Mouse (Mus musculus): ENCODE data around the gene Slc41a2. TPM values are rescaled to one million over a fixed set of nuclear protein-coding genes. Genes with fewer than 3 reads are reported as not detected.
A peak's percentile ranks its signal among the peaks of the same experiment; 100 is the strongest.

Slc41a2 gene
- total and polyA plus RNA-seq, 3 experiments: 0.92 to 2.4 (median 1.5) TPM

GRCm38 (mm10) chr10:83368918-83369317 lies 31.2 kb upstream of the Slc41a2 start:
- Histone ChIP-seq H3K79me2 (replicated peaks; ENCODE audit: control insufficient read depth, insufficient read depth, low read length) (no peaks in the 10 kb centered on the region), H3K27ac (no peak overlapping the region), H3K27me3 (ENCODE audit: control insufficient read depth, insufficient read depth, low read length) (no peaks in the 10 kb centered on the region), H3K4me3 (no peak overlapping the region), H3K36me3 (ENCODE audit: control insufficient read depth, insufficient read depth, low read length) (no peaks in the 10 kb centered on the region), H3K9ac (ENCODE audit: low read depth, low read length) (no peak overlapping the region), H3K4me1 (ENCODE audit: control insufficient read depth, insufficient read depth, low read length) (no peaks in the 10 kb centered on the region)
- DNase-seq: no peak
- 83% methylated on average over 5 of the region's 5 CpGs for WGBS
- intact Hi-C loops (cut with DNase I): no loop called here
- TF ChIP-seq POLR2A (IDR thresholded peaks at IDR 0.05; ENCODE audit: insufficient read depth, low read depth, low read length) (no peak), EP300 (IDR thresholded peaks at IDR 0.05; ENCODE audit: insufficient read depth, low read depth, low read length) (no peak), CTCF (IDR thresholded peaks at IDR 0.05) (no peak)

DNA sequence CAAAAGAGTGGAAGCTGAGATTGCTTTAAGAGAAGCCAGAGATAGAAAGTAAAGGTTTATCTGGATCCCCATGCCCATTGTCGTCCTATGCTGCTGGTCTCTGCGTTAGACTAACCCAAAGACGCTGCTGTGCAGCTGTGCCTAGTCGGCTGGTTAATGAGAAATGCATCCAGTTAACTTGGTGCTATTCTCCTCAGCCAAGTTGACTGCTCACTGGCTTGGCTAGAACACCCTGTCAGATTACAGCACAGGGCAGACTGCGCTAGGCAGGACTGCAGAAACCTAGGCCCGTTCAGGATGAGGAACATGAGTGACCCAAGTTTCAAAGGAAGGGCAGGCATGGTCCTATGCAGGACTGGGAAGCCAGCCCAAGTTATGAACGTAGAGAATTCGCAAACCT lies 25.8 kb upstream of the Slc41a2 start:
- WGBS: 93% methylated on average over 8 of the region's 8 CpGs
- H3K36me3 ChIP-seq (ENCODE audit: control insufficient read depth, insufficient read depth, low read length): peaks cover 3% of the 10 kb centered on the region; the same call in 1 of the 2 replicates
- no peaks in the 10 kb centered on the region; the same call in 1 of the 2 replicates for H3K4me1 ChIP-seq (ENCODE audit: control insufficient read depth, insufficient read depth, low read length)
- no peak for DNase-seq
- intact Hi-C loops (cut with DNase I): loop anchor here (5.0 kb wide), 2 partner anchors 179 to 414 kb away; partner anchors contain the start of gene Washc4
- TF ChIP-seq POLR2A (IDR thresholded peaks at IDR 0.05; ENCODE audit: insufficient read depth, low read depth, low read length): no peak
- TF ChIP-seq EP300 (IDR thresholded peaks at IDR 0.05; ENCODE audit: insufficient read depth, low read depth, low read length): no peak
- TF ChIP-seq CTCF (IDR thresholded peaks at IDR 0.05): no peak
- no peak overlapping the region for H3K27ac ChIP-seq
- no peaks in the 10 kb centered on the region for H3K27me3 ChIP-seq (ENCODE audit: control insufficient read depth, insufficient read depth, low read length)
- no peak overlapping the region for H3K9ac ChIP-seq (ENCODE audit: low read depth, low read length)
- no peaks in the 10 kb centered on the region for H3K79me2 ChIP-seq (replicated peaks; ENCODE audit: control insufficient read depth, insufficient read depth, low read length)
- no peak overlapping the region for H3K4me3 ChIP-seq

DNA sequence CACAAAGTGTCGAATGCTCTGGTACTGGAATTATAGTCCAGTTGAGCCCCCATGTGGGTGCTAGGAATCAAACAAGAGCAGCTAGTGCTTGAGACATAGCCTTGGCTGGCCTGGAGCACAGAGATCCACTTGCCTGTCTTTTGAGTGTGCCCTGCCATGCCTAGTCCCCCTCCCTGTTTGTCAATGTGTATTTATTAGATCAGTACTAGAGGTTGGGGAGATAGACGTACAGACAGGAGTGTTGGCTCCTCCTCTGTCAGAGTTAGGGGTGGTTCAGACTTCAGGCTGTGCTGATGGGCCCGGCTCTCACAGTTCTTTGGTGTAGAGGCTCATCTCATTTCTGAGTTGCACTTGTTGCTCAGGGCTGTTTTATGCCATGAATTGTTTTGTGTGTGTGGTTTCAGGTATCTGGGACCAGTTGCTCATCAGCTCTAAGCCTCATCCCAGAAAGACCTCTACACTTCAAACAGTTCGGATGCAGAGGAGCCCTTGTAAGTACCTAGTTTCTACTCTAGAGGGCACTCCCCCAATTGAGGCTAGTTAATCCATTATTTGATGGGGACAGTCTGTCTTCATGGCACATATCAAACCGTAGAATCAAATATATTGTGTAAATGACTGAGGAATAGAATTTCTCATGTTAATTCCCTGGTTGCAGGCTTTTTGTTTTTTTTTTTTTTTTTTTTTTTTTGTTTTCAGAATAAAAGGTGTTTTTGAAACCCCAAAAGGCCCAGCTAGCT lies 24.1 kb upstream of the Slc41a2 start:
- Histone ChIP-seq H3K79me2 (replicated peaks; ENCODE audit: control insufficient read depth, insufficient read depth, low read length) (no peaks in the 10 kb centered on the region), H3K36me3 (ENCODE audit: control insufficient read depth, insufficient read depth, low read length) (peaks cover 3% of the 10 kb centered on the region; the same call in 1 of the 2 replicates), H3K27me3 (ENCODE audit: control insufficient read depth, insufficient read depth, low read length) (no peaks in the 10 kb centered on the region), H3K4me1 (ENCODE audit: control insufficient read depth, insufficient read depth, low read length) (no peaks in the 10 kb centered on the region; the same call in 1 of the 2 replicates), H3K27ac (no peak overlapping the region), H3K9ac (ENCODE audit: low read depth, low read length) (no peak overlapping the region), H3K4me3 (no peak overlapping the region)
- intact Hi-C loops (cut with DNase I): loop anchor here (5.0 kb wide), 2 partner anchors 180 to 415 kb away; partner anchors contain the start of gene Washc4
- TF ChIP-seq EP300 (IDR thresholded peaks at IDR 0.05; ENCODE audit: insufficient read depth, low read depth, low read length) (no peak), CTCF (IDR thresholded peaks at IDR 0.05) (peak; percentile 78), POLR2A (IDR thresholded peaks at IDR 0.05; ENCODE audit: insufficient read depth, low read depth, low read length) (no peak)
- 53% methylated on average over 5 of the region's 5 CpGs for WGBS
- DNase-seq: no peak

GRCm38 (mm10) chr10:83360356-83360755 lies 22.7 kb upstream of the Slc41a2 start:
- TF ChIP-seq EP300 (IDR thresholded peaks at IDR 0.05; ENCODE audit: insufficient read depth, low read depth, low read length) (no peak), POLR2A (IDR thresholded peaks at IDR 0.05; ENCODE audit: insufficient read depth, low read depth, low read length) (no peak), CTCF (IDR thresholded peaks at IDR 0.05) (no peak)
- H3K27ac ChIP-seq: peak overlapping the region; percentile 36
- H3K4me1 ChIP-seq (ENCODE audit: control insufficient read depth, insufficient read depth, low read length): no peaks in the 10 kb centered on the region; the same call in 1 of the 2 replicates
- peak overlapping the region; percentile 72 for H3K4me3 ChIP-seq
- H3K36me3 ChIP-seq (ENCODE audit: control insufficient read depth, insufficient read depth, low read length): peaks cover 3% of the 10 kb centered on the region; the same call in 1 of the 2 replicates
- no peaks in the 10 kb centered on the region for H3K79me2 ChIP-seq (replicated peaks; ENCODE audit: control insufficient read depth, insufficient read depth, low read length)
- under 1% methylated on average over 40 of the region's 40 CpGs for WGBS
- intact Hi-C loops (cut with DNase I): loop anchor here (5.0 kb wide), 2 partner anchors 182 to 417 kb away; partner anchors contain the start of gene Washc4
- no peak for DNase-seq
- no peaks in the 10 kb centered on the region for H3K27me3 ChIP-seq (ENCODE audit: control insufficient read depth, insufficient read depth, low read length)
- H3K9ac ChIP-seq (ENCODE audit: low read depth, low read length): peak overlapping the region; percentile 86

GRCm38 (mm10) chr10:83359956-83360355 lies 22.3 kb upstream of the Slc41a2 start, which contains the start of gene D10Wsu102e:
Gene D10Wsu102e (plus strand): TSS chr10:83360221.
- under 1% methylated on average over 30 of the region's 30 CpGs for WGBS
- peak; percentile 96 to 97 for DNase-seq
- Histone ChIP-seq H3K36me3 (ENCODE audit: control insufficient read depth, insufficient read depth, low read length) (peaks cover 3% of the 10 kb centered on the region; the same call in 1 of the 2 replicates), H3K79me2 (replicated peaks; ENCODE audit: control insufficient read depth, insufficient read depth, low read length) (no peaks in the 10 kb centered on the region), H3K9ac (ENCODE audit: low read depth, low read length) (peak within 1 kb of the TSS; percentile 86), H3K4me1 (ENCODE audit: control insufficient read depth, insufficient read depth, low read length) (no peaks in the 10 kb centered on the region; the same call in 1 of the 2 replicates), H3K27ac (peak within 1 kb of the TSS; percentile 36), H3K27me3 (ENCODE audit: control insufficient read depth, insufficient read depth, low read length) (no peaks in the 10 kb centered on the region), H3K4me3 (peak within 1 kb of the TSS; percentile 72)
- intact Hi-C loops (cut with DNase I): loop anchor here (5.0 kb wide), 2 partner anchors 182 to 417 kb away; partner anchors contain the start of gene Washc4
- no peak for TF ChIP-seq CTCF (IDR thresholded peaks at IDR 0.05)
- peak; percentile 81 for TF ChIP-seq POLR2A (IDR thresholded peaks at IDR 0.05; ENCODE audit: insufficient read depth, low read depth, low read length)
- peak; percentile 57; the same call in 1 of the 2 replicates for TF ChIP-seq EP300 (IDR thresholded peaks at IDR 0.05; ENCODE audit: insufficient read depth, low read depth, low read length)

Data from heart, adult 2 months (tissue).